Mouse (Mus musculus) right cerebral cortex, postnatal 4 days (tissue): ENCODE data around the gene Zfp784.
"Not testable (repeated sequence)": the region's sequence is repeated elsewhere in the genome, so short reads cannot be mapped to it uniquely, and the experiment has no call there.

Source experiments
- DNase-seq: peaks from one replicate; pipeline ENCODE4 v3.0.0-alpha.2; 2022

Zfp784 gene

GRCm38 (mm10) chr7:5019576-5019975 lies 18.7 kb downstream of the Zfp784 start:
- not testable (repeated sequence) for DNase-seq

GRCm38 (mm10) chr7:5017931-5018330 lies 20.3 kb downstream of the Zfp784 start:
- no peak for DNase-seq

GRCm38 (mm10) chr7:5017352-5017751 lies 20.9 kb downstream of the Zfp784 start:
- no peak for DNase-seq

- DNase-seq, result no peak
Observed at GRCm38 (mm10) chr7:5016920-5017319, 21.3 kb downstream of the Zfp784 start.

- DNase-seq, result no peak
Observed at GRCm38 (mm10) chr7:5016057-5016456, 22.2 kb downstream of the Zfp784 start.

- DNase-seq, result peak; percentile 95
Observed at GRCm38 (mm10) chr7:5015118-5016001, 22.9 kb downstream of the Zfp784 start, which contains the start of gene Gm44973. Gene Gm44973 (plus strand): TSS chr7:5015496.

- DNase-seq, result peak; percentile 95
Observed at GRCm38 (mm10) chr7:5014251-5015117, 23.8 kb downstream of the Zfp784 start, which contains the start of the genes Zfp524 and Fiz1. Gene Zfp524 (plus strand): TSS chr7:5014415. Gene Fiz1 (minus strand): TSS chr7:5014697.

- no peak for DNase-seq
Observed at GRCm38 (mm10) chr7:5012681-5013513, 25.3 kb downstream of the Zfp784 start.

- no peak for DNase-seq
Observed at GRCm38 (mm10) chr7:5008229-5008628, 30.0 kb downstream of the Zfp784 start.

- DNase-seq, result not testable (repeated sequence)
Observed at GRCm38 (mm10) chr7:5002876-5003275, 35.4 kb downstream of the Zfp784 start.

- DNase-seq, result no peak
Observed at GRCm38 (mm10) chr7:4999876-5000275, 38.4 kb downstream of the Zfp784 start.

- DNase-seq, result no peak
Observed at GRCm38 (mm10) chr7:4996934-4997333, 41.3 kb downstream of the Zfp784 start.

GRCm38 (mm10) chr7:4996003-4996895 lies 42.0 kb downstream of the Zfp784 start, which contains the start of gene Zfp579:
Gene Zfp579 (minus strand): TSS chr7:4996158.
- DNase-seq, result peak; percentile 98

- no peak for DNase-seq
Observed at GRCm38 (mm10) chr7:4995268-4996002, 42.8 kb downstream of the Zfp784 start.

- no peak for DNase-seq
Observed at GRCm38 (mm10) chr7:4993999-4994788, 44.1 kb downstream of the Zfp784 start.

GRCm38 (mm10) chr7:4993347-4993998 lies 44.8 kb downstream of the Zfp784 start:
- no peak for DNase-seq

- DNase-seq, result no peak
Observed at GRCm38 (mm10) chr7:4988250-4988649, 50.0 kb downstream of the Zfp784 start.
